Mouse (Mus musculus): ENCODE measurements at regions not wholly inside any gene's neighbourhood (a gene's known extent, or its start where the extent isn't known, plus 50 kb on each side); places are given as distances from the start of the nearest gene placed in this dataset.

DNA sequence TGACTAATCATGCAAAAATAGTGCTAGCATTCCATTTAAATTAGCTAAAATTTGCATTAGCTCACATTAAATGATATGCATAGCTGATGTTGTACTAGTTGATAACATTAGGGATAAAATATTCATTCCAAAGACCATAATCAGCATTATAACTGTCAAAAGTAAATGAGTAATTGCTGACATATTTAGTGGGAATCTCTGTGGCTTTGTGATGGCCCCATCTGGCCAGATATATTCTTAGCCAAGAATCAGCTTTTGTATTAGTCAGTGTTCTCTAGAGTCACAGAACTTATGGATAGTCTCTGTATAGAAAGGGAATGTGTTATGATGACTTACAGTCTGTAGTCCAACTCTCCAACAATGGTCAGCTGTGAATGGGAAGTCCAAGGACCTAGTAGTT, 171.2 kb downstream of the Gria2 start:
- Histone ChIP-seq H3K4me2 (no peak overlapping the region), H3K27me3 (no peaks in the 10 kb centered on the region), H3K9me3 (replicated peaks) (no peaks in the 10 kb centered on the region), H3K36me3 (ENCODE audit: poor library complexity, severe bottlenecking) (no peaks in the 10 kb centered on the region), H3K4me1 (no peaks in the 10 kb centered on the region), H3K9ac (no peak overlapping the region), H3K4me3 (no peak overlapping the region), H3K27ac (no peak overlapping the region)
- ATAC-seq = no peak

DNA sequence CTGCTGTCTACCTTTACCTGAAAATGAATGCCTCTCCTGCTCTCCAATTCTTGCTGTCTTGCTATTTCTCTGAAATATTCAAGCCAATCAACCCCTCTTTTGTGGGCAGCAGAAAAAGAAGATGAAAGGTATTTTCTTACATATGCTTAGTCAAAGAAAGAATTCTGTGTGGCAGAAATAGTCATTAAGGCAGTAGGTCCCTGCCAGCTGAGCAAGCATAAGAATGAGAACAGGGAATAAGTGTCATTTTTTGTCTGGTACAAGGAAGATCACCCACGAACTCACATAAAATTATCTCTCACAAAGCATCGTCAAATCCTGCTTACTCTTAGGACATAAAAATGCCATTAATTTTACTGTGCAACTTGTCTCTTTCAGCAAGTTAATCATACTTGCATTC, 192.2 kb downstream of the Gria2 start:
- 76% methylated on average over 2 of the region's 2 CpGs for WGBS
- no peak overlapping the region for H3K4me3 ChIP-seq
- H3K9ac ChIP-seq = no peak overlapping the region
- H3K27ac ChIP-seq = no peak overlapping the region
- no peak overlapping the region for H3K4me2 ChIP-seq
- no peak for ATAC-seq
- H3K27me3 ChIP-seq = no peaks in the 10 kb centered on the region
- H3K36me3 ChIP-seq (ENCODE audit: poor library complexity, severe bottlenecking) = no peaks in the 10 kb centered on the region
- H3K4me1 ChIP-seq = peaks cover 11% of the 10 kb centered on the region
- no peaks in the 10 kb centered on the region for H3K9me3 ChIP-seq (replicated peaks)

DNA sequence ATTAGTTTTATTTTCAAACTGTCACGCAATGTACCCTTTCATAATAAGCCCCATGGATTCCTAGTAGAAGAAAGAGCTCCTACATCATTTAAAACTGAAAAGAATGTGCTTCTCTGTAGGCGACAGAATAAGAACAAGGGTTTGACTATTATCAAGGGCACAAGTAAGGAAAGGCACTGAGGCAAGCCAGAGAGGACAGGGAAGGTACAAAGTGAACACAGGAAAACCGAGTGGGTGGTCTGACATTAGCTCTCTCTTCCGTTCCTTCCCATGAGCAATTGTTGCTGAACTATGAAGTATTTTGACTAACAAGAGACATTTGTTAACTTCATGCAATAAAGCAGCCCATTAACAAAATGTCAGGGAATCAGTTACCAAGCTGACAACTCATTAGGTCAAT, 194.2 kb downstream of the Gria2 start:
- H3K27ac ChIP-seq = no peak overlapping the region
- H3K36me3 ChIP-seq (ENCODE audit: poor library complexity, severe bottlenecking) = no peaks in the 10 kb centered on the region
- no peaks in the 10 kb centered on the region for H3K9me3 ChIP-seq (replicated peaks)
- H3K4me1 ChIP-seq = peaks cover 11% of the 10 kb centered on the region
- ATAC-seq = peak; percentile 90
- H3K4me3 ChIP-seq = no peak overlapping the region
- H3K27me3 ChIP-seq = no peaks in the 10 kb centered on the region
- H3K4me2 ChIP-seq = no peak overlapping the region
- WGBS = 4% methylated on average over 4 of the region's 4 CpGs
- no peak overlapping the region for H3K9ac ChIP-seq

DNA sequence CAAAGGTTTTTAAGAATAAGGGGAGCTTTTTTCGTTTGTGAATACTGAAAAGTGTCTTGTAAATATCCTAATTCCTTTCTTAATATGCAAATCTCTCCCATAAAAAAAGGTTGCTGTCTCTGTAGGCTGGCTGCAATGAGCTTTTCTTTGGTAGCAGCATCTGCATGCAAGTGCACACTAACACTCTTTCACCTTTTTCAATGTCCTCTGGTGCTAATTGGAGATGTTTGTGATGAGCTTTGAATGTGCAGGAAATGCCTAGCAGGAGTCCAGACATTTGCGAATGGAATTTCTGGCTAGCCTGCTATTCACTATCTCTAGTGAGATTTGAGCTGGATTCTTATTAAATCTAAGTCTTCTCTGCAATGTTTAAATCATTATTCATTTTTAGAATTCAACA, 194.8 kb downstream of the Gria2 start:
- no peak overlapping the region for H3K4me3 ChIP-seq
- no peak overlapping the region for H3K4me2 ChIP-seq
- H3K27ac ChIP-seq = no peak overlapping the region
- H3K9ac ChIP-seq = no peak overlapping the region
- WGBS = 3% methylated on average over 2 of the region's 2 CpGs
- peak; percentile 79; the same call in 1 of the 2 replicates for ATAC-seq
- no peaks in the 10 kb centered on the region for H3K36me3 ChIP-seq (ENCODE audit: poor library complexity, severe bottlenecking)
- no peaks in the 10 kb centered on the region for H3K27me3 ChIP-seq
- H3K4me1 ChIP-seq = peaks cover 11% of the 10 kb centered on the region
- no peaks in the 10 kb centered on the region for H3K9me3 ChIP-seq (replicated peaks)

DNA sequence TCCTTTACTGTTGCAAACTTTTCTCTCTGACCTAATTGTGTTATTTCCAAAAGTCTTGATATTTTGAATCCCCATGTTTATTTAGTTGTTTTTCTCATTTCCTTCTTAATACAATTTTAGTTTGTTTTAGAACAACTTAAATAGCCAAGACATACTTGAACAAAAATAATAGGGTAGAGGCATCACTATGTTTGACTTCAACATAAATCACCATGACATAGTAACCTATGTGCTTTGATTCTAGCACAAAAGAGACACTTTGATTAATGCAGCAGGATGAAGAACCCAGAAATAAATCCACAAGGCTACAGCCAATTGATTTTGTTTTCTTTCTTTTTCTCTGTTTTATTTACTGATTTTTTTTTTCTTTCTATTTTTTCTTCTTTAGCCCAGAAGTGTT, 205.1 kb downstream of the Gria2 start:
- no peaks in the 10 kb centered on the region for H3K36me3 ChIP-seq (ENCODE audit: poor library complexity, severe bottlenecking)
- no peak for ATAC-seq
- no peak overlapping the region for H3K4me3 ChIP-seq
- H3K27me3 ChIP-seq = no peaks in the 10 kb centered on the region
- no peak overlapping the region for H3K4me2 ChIP-seq
- H3K27ac ChIP-seq = no peak overlapping the region
- H3K9ac ChIP-seq = no peak overlapping the region
- no peaks in the 10 kb centered on the region for H3K9me3 ChIP-seq (replicated peaks)
- no peaks in the 10 kb centered on the region for H3K4me1 ChIP-seq

DNA sequence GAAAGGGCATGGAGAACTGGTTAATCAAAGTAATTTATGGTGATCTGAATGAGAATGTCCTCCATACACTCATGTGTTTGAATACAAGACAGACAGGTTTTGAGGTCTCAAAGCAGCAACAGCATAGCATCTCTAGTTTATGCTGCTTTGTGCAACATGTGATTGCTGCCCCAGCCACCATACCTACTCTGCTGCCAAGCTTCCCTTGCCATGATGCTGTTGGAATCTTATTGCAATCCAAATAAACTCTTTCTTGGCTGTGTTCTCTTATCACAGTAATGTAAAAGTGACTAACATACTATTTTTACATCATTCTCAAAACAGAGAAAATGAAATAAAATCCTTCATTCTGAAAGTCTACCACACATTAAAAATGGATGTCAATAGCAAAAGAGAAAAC, 235.1 kb downstream of the Gria2 start:
- ATAC-seq = no peak
- no peaks in the 10 kb centered on the region for H3K9me3 ChIP-seq (replicated peaks)

DNA sequence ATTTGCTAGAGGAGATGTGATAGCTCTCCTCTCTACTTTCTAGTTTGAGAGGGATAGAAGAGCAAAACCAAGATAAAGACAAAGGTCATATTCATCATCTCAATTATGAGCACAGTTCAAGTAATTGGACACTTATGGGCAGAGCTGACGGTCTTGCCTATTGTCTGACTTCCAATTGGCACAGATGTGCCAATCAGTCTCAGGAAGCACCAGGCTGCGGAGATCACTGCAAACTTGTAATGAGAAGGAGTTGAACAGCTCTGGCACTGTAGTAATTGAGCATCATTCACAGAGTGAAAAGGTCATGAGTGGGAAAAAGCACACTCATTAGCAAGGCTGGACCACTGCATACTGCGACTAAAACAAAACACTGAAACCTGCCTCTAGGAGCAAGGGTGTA, 236.4 kb downstream of the Gria2 start:
- Histone ChIP-seq H3K4me3 (no peak overlapping the region), H3K4me1 (0 out of 2 replicates have a peak, but pooled peaks cover 3% of the 10 kb centered on the region), H3K27ac (no peak overlapping the region), H3K9me3 (replicated peaks) (no peaks in the 10 kb centered on the region), H3K4me2 (no peak overlapping the region), H3K27me3 (no peaks in the 10 kb centered on the region), H3K9ac (no peak overlapping the region), H3K36me3 (ENCODE audit: poor library complexity, severe bottlenecking) (no peaks in the 10 kb centered on the region)
- ATAC-seq = peak; percentile 57; the same call in 1 of the 2 replicates
- WGBS = 28% methylated on average over 3 of the region's 3 CpGs

More for the DNA sequence above, 235.1 kb downstream of the Gria2 start:
- Histone ChIP-seq H3K36me3 (ENCODE audit: poor library complexity, severe bottlenecking) (no peaks in the 10 kb centered on the region), H3K4me1 (0 out of 2 replicates have a peak, but pooled peaks cover 3% of the 10 kb centered on the region), H3K27me3 (no peaks in the 10 kb centered on the region), H3K4me3 (no peak overlapping the region), H3K4me2 (no peak overlapping the region), H3K27ac (no peak overlapping the region), H3K9ac (no peak overlapping the region)

DNA sequence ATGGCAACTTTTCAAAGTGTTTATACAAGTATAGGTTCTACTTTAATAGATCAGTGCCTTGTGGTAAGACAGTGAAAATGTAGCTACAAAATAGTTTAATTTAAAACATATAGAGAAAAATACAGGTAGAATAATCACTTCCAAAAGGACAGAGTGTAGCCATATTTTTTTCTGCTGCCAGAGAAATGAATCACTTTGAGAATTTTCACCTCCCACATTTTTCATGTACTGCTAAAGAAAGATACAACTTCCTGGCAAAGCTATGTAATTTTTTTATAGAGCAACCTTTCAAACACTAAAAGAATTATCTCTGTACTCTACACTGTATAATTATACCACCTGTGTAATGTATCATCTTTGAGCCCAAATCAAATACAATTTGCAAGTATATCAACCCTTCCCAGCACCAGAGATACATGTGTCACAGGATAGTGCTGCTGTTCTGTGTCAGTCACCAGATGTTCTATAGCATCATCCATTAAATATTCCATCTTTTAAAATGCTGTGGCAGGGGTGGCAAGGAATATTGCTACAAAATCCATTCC, 256.4 kb downstream of the Gria2 start:
- Histone ChIP-seq H3K4me2 (no peak overlapping the region), H3K27ac (no peak overlapping the region), H3K9me3 (replicated peaks) (no peaks in the 10 kb centered on the region), H3K27me3 (no peaks in the 10 kb centered on the region), H3K9ac (no peak overlapping the region), H3K4me3 (no peak overlapping the region), H3K36me3 (ENCODE audit: poor library complexity, severe bottlenecking) (no peaks in the 10 kb centered on the region), H3K4me1 (no peaks in the 10 kb centered on the region)
- ATAC-seq = no peak

DNA sequence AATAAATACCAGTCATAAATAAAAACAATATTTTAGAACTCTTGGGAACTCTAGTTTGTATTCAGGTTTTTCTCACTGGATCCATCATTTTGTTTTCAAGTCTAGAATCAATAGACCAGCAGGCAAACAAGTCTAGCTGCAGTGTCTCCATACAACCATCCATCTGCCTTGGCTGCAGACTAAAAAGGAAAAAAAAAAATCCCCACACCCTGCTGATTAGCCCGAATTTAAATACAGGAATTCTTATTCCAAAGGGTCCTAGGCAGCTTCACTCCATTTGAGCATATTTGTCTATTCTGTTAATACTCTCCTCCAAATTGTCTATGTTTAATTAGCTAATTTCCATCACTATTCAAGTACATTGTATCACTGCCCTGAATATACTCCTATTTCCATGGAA, 258.9 kb downstream of the Gria2 start:
- H3K27me3 ChIP-seq = no peaks in the 10 kb centered on the region
- H3K4me3 ChIP-seq = no peak overlapping the region
- H3K36me3 ChIP-seq (ENCODE audit: poor library complexity, severe bottlenecking) = no peaks in the 10 kb centered on the region
- H3K27ac ChIP-seq = no peak overlapping the region
- no peak for ATAC-seq
- no peaks in the 10 kb centered on the region for H3K9me3 ChIP-seq (replicated peaks)
- H3K4me1 ChIP-seq = no peaks in the 10 kb centered on the region
- H3K9ac ChIP-seq = no peak overlapping the region
- 31% methylated on average over 1 of the region's 1 CpGs for WGBS
- H3K4me2 ChIP-seq = no peak overlapping the region

DNA sequence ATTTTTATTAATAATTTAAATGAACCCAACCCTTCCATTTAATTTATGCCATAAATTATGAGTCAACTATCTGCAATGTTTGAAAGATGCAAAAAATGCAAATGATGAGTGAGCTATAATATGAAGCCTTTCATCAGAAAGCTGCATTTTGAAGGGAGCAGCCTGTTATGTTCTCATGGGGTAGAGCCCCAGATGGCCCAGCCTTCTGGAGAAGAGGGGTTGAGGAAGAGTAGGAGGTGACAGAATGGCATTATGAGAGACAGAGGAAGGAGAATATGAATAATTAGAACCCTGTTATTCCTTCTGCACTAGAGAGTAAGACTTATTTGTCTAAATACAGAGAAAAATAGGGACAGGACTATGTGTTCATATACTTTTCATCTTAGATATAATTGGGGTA, 261.3 kb downstream of the Gria2 start:
- peak; percentile 92 for ATAC-seq
- no peaks in the 10 kb centered on the region for H3K27me3 ChIP-seq
- no peaks in the 10 kb centered on the region for H3K36me3 ChIP-seq (ENCODE audit: poor library complexity, severe bottlenecking)
- no peak overlapping the region for H3K4me3 ChIP-seq
- no peaks in the 10 kb centered on the region for H3K4me1 ChIP-seq
- H3K27ac ChIP-seq = no peak overlapping the region
- no peak overlapping the region for H3K9ac ChIP-seq
- H3K9me3 ChIP-seq (replicated peaks) = no peaks in the 10 kb centered on the region
- no peak overlapping the region for H3K4me2 ChIP-seq

DNA sequence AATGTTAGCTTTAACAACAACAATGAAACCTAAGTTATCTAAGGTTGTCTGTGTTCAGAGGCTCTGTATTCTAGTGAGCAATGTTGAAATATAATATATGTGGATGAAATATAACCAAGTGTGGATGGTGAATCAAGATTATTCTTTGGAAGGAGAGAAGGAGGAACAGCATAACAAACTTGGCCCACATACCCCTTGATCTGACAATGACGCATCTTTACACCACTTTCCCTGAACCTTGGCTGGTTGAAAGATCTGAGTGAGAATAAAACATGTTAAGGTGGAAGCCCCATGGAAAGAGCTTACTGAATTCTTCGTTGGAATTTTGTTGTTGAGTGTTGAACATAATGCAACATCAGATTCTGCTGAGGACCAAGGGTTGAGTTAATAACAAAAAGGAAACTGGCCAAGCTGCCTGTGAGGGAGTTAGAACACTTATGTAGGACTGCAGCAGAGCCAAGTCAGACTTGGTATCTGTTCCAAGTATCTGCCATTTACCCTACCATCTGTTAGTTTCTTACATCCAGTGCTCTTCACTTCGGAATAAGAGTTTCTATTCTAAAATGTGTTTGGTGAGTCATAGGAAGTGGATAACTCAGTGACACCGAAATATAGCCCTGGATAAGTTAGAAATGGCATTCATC, 268.8 kb downstream of the Gria2 start:
- Histone ChIP-seq H3K4me3 (no peak overlapping the region), H3K36me3 (ENCODE audit: poor library complexity, severe bottlenecking) (no peaks in the 10 kb centered on the region), H3K27ac (no peak overlapping the region), H3K27me3 (no peaks in the 10 kb centered on the region), H3K4me1 (no peaks in the 10 kb centered on the region), H3K4me2 (no peak overlapping the region), H3K9ac (no peak overlapping the region), H3K9me3 (replicated peaks) (no peaks in the 10 kb centered on the region)
- ATAC-seq = peak; percentile 70; the same call in 1 of the 2 replicates
- 80% methylated on average over 4 of the region's 4 CpGs for WGBS

DNA sequence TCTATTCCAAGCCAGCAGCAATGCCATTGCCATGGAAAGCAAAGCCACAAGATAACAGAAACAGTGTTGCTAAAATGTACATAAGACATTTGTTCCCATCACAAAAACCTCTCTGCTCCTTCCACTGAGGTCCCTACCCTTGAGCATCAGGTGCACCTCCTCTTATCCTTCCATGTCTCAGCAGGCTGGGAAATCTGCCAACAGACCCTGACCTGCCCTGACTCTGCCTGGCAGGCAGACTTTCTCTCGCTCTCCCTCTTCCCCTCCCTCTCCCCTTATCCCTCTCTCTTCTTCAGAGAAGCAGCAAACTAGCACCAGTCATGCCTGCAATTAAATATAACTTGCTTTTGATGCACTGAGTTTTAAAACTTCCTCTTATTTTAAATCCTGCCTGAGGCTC, 288.6 kb downstream of the Gria2 start:
- Histone ChIP-seq H3K4me3 (no peak overlapping the region), H3K27ac (no peak overlapping the region), H3K9me3 (replicated peaks) (no peaks in the 10 kb centered on the region), H3K4me2 (no peak overlapping the region), H3K9ac (no peak overlapping the region), H3K36me3 (ENCODE audit: poor library complexity, severe bottlenecking) (no peaks in the 10 kb centered on the region), H3K27me3 (no peaks in the 10 kb centered on the region), H3K4me1 (no peaks in the 10 kb centered on the region)
- no peak for ATAC-seq
- 46% methylated on average over 1 of the region's 1 CpGs for WGBS

DNA sequence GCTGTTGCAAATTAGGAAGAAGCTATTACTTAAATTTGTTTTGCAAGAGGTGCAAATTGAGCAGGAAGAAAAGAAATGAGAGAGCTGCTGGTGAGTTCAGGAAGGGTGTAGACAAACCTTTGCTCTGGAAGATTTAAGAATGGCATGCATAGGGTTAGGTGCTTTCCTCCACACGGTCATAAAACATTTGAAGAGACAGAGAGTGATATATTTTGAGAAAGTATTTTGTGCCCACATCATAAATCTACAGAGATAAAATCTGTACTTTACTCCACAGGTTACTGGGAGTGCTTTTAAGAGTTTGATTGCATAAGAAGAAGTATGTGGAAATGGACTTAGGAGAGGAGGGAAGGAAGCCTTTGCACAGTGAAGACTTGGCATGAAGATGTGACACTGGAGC, 293.4 kb downstream of the Gria2 start:
- Histone ChIP-seq H3K36me3 (ENCODE audit: poor library complexity, severe bottlenecking) (no peaks in the 10 kb centered on the region), H3K4me2 (no peak overlapping the region), H3K4me3 (no peak overlapping the region), H3K9me3 (replicated peaks) (no peaks in the 10 kb centered on the region), H3K27ac (no peak overlapping the region), H3K4me1 (no peaks in the 10 kb centered on the region), H3K27me3 (no peaks in the 10 kb centered on the region), H3K9ac (no peak overlapping the region)
- ATAC-seq = no peak
- WGBS = 84% methylated on average over 1 of the region's 1 CpGs

Measured in forebrain, embryonic 13.5 days (tissue).